Mouse (Mus musculus) stomach, embryonic 15.5 days (tissue): ENCODE measurements around the gene Gm10192. TPM values are rescaled to one million over a fixed set of nuclear protein-coding genes. Genes with fewer than 3 reads are reported as not detected.
"Not testable (repeated sequence)": the region's sequence is repeated elsewhere in the genome, so short reads cannot be mapped to it uniquely, and the experiment has no call there.

Experiments used
- ATAC-seq: fragments of 200-750 bp; cut with Nextera tagmentation; 2 replicates; pipeline ENCODE4 v1.8.0; 2017; ENCODE audit warnings: low read depth, moderate number of reproducible peaks, moderate TSS enrichment; ENCODE audit not compliant: insufficient read depth, low FRiP score
- H3K27ac ChIP-seq: fragments of 300-500 bp; sonication (generic); 2 replicates; pipeline ENCODE4 v1.5.1; 2015; ENCODE audit warnings: mild to moderate bottlenecking, inconsistent platforms
- H3K27me3 ChIP-seq: fragments of 300-500 bp; sonication (generic); replicated peaks from 2 replicates; pipeline ENCODE4 v1.6.1; 2015; ENCODE audit warnings: inconsistent platforms
- H3K36me3 ChIP-seq: fragments of 300-500 bp; sonication (generic); 2 replicates; pipeline ENCODE4 v1.6.1; 2015; ENCODE audit warnings: inconsistent platforms
- H3K4me1 ChIP-seq: fragments of 300-500 bp; sonication (generic); 2 replicates; pipeline ENCODE4 v1.6.1; 2015; ENCODE audit warnings: inconsistent platforms
- H3K4me2 ChIP-seq: fragments of 300-500 bp; sonication (generic); 2 replicates; pipeline ENCODE4 v1.6.1; 2015; ENCODE audit warnings: mild to moderate bottlenecking, inconsistent platforms
- H3K4me3 ChIP-seq: fragments of 300-500 bp; sonication (generic); replicated peaks from 2 replicates; pipeline ENCODE4 v1.5.1; 2015; ENCODE audit warnings: inconsistent platforms
- H3K9ac ChIP-seq: fragments of 300-500 bp; sonication (generic); 2 replicates; pipeline ENCODE4 v1.6.1; 2015; ENCODE audit warnings: inconsistent platforms
- H3K9me3 ChIP-seq: fragments of 300-500 bp; sonication (generic); 2 replicates; pipeline ENCODE4 v1.6.1; 2016; ENCODE audit warnings: inconsistent platforms
- WGBS: fragments of 180-500 bp; shearing (Covaris S2); methylation state at CpG from one replicate; pipeline ENCODE4 v1.1.7; 2015; 5-methylcytosine and 5-hydroxymethylcytosine counted together
- polyA plus RNA-seq: library from polyadenylated mRNA; unstranded; fragments of >200 nt; fragmentation: Nextera tagmentation; extraction: Ambion mirVana; gene quantifications from 2 replicates; pipeline ENCODE4 v1.2.1, GENCODE M21; 2015

The Gm10192 gene
- not detected in 2 replicates for polyA plus RNA-seq

DNA sequence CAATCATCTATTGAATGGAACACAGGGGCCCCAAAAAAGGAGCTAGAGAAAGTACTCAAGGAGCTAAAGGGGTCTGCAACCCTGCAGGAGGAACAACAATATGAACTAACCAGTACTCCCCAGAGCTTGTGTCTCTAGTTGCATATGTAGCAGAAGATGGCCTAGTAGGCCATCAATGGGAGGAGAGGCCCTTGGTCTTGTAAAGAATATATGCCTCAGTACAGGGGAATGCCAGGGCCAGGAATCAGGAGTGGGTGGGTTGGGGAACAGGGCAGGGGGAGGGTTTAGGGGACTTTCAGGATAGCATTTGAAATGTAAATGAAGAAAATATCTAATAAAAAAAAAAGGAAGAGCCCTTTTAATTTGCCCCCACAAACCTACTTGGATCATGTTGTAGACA lies at the start of gene Gm10192:
Gm10192 (minus strand) TSS at position 101 of the 400 bp plus-strand sequence.
- H3K9me3 ChIP-seq, H3K4me3 ChIP-seq, H3K27me3 ChIP-seq, H3K9ac ChIP-seq, H3K27ac ChIP-seq, H3K4me2 ChIP-seq, H3K36me3 ChIP-seq, H3K4me1 ChIP-seq, ATAC-seq: not testable (repeated sequence)

DNA sequence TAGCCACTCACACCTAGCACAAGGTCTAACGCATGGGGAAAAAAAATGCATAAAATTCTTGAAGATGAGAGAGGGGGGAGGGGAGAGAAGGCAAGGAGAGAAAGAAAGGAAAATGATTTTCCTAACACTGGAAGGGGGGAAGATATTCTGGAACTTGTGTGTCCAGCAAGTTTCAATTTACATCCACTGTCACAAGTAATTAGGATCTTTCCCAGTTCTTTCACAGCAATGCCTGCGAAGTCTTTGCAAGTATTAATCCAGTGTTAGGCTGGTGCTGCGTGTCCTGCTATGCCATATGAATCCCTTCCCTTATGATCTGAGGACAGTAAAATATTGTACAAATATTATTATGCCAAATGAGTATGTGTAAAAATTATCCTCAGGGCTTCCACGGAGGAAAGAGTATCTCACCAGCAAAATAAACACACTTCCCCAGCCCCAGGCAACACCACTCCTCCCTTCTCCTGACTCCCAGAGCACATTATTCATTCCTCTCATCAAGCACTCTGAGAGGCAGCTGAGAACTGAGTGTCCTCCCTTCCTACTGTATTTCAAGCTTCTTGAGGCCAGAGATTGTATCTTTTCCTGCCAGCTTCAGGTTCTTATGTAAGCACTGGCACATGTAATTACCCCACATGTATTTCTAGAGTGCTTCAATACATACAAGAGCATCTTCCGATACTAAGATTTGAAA lies 47.6 kb upstream of the Gm10192 start:
- H3K4me1 ChIP-seq: no peaks in the 10 kb centered on the region
- 34% methylated on average over 5 of the region's 5 CpGs for WGBS
- no peak for ATAC-seq
- H3K4me3 ChIP-seq: no peak overlapping the region
- H3K9ac ChIP-seq: no peak overlapping the region
- no peak overlapping the region for H3K4me2 ChIP-seq
- no peaks in the 10 kb centered on the region for H3K36me3 ChIP-seq
- H3K27me3 ChIP-seq: no peaks in the 10 kb centered on the region
- no peaks in the 10 kb centered on the region for H3K9me3 ChIP-seq
- no peak overlapping the region for H3K27ac ChIP-seq

DNA sequence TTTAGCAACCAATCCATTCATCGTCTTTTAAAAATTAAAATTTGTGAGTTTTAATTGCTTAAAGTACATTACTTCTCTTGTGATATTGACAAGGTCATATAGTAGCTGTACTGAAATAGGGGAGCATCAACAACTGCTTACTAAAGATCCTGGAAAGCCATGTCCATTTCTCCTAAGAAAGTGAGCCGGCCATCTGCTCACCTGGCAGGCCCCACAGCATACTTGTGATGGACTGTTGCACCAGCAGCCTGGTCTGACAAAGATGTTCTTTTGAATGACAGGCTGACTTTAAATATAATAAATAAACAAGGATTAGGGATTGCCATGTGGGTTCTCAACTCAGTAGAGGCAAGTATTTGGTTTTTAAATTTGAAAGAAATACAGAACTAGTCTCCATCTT lies 36.7 kb upstream of the Gm10192 start:
- H3K27ac ChIP-seq: no peak overlapping the region
- no peaks in the 10 kb centered on the region for H3K4me1 ChIP-seq
- no peak overlapping the region for H3K9ac ChIP-seq
- no peak for ATAC-seq
- no peaks in the 10 kb centered on the region for H3K9me3 ChIP-seq
- no peak overlapping the region for H3K4me2 ChIP-seq
- H3K27me3 ChIP-seq: no peaks in the 10 kb centered on the region
- no peaks in the 10 kb centered on the region for H3K36me3 ChIP-seq
- 87% methylated on average over 2 of the region's 2 CpGs for WGBS
- no peak overlapping the region for H3K4me3 ChIP-seq

DNA sequence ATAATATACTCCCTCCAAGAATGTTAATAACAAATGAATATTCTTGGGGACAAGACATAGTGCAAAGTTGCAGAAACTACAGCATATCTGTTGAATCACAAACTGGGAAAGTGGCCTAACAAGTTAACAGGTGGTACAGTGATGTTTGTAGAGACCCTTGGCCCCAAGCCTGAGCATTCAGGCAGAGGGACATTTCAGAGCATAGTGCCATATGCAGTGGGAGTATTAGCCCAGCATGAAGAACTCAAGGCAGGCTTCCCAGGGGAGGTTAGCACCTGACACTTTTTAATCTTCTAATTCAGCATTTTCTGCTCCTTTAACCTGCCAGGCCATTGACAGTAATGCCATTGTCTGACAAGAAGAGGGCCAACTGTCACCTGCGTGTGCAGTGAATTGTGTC lies 34.9 kb upstream of the Gm10192 start:
- Histone ChIP-seq H3K9me3 (no peaks in the 10 kb centered on the region), H3K4me3 (no peak overlapping the region), H3K4me1 (no peaks in the 10 kb centered on the region), H3K4me2 (no peak overlapping the region), H3K9ac (no peak overlapping the region), H3K27ac (no peak overlapping the region), H3K36me3 (no peaks in the 10 kb centered on the region), H3K27me3 (no peaks in the 10 kb centered on the region)
- no peak for ATAC-seq
- WGBS: 82% methylated on average over 1 of the region's 1 CpGs

DNA sequence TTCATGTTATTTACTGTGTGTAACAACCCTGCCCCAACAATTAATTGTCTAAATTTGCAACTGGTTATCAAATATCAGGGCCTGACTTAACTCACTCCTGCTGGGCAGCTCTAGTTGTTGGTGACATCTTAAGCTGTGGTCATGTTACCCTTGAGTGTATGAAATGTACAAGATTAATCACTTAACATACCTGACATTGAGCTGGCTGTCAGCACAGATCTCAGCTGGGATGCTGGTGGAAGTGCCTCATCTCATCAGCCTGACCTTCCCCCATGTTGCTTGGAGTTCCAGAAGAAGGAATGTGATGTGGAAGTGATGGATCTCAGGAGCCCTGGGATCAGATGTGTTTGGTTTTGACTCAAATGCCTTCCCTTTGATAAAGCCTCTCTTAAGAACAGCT lies 29.5 kb upstream of the Gm10192 start:
- Histone ChIP-seq H3K27me3 (no peaks in the 10 kb centered on the region), H3K36me3 (no peaks in the 10 kb centered on the region), H3K27ac (no peak overlapping the region), H3K9ac (no peak overlapping the region), H3K4me2 (no peak overlapping the region), H3K4me1 (no peaks in the 10 kb centered on the region), H3K4me3 (no peak overlapping the region), H3K9me3 (no peaks in the 10 kb centered on the region)
- ATAC-seq: no peak

DNA sequence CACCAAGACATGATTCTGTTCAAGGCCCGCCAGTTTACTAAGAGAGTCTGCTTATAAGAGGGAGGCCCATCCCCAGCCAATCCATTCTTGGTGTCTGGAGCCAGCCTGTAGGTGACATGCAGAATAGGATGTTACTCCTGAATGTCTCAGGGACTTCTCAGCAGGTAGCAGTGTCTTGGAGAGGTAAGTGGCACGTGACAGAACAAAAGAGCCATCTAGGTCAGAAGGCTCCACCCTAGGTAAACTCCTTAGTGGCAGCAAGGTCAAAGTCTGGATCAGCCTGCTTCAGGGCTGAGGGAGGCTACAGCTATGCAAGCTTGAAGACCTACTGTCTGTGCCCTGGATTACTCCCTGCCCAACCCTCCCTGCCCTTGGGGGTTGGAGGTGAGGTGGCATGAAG lies 20.0 kb upstream of the Gm10192 start:
- not testable (repeated sequence) for ATAC-seq, H3K9ac ChIP-seq
- 45% methylated on average over 2 of the region's 2 CpGs for WGBS

DNA sequence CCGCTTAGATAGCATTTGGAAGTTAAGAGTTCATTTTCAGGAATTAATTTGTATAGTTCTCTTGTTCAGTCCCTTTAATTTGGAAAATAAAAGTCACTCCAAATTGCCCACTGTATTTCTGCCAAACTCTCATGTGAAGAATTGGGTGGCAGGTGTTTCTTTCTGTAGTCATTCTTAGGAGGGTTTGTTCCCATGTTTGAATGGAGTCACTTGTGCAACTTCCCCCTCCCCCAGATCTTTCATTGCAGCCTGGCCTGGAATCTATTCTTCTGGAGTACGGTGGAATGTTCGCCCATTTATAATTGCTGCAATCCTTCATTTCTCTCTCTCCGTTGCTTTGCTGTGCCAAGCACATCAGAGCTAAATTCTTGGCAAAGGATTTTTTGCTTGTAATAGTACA lies 10.2 kb upstream of the Gm10192 start:
- no peak overlapping the region for H3K27ac ChIP-seq
- no peak for ATAC-seq
- 42% methylated on average over 4 of the region's 4 CpGs for WGBS

More for the DNA sequence above, 20.0 kb upstream of the Gm10192 start:
- not testable (repeated sequence) for H3K4me1 ChIP-seq, H3K4me3 ChIP-seq, H3K9me3 ChIP-seq, H3K4me2 ChIP-seq, H3K27ac ChIP-seq, H3K36me3 ChIP-seq, H3K27me3 ChIP-seq

DNA sequence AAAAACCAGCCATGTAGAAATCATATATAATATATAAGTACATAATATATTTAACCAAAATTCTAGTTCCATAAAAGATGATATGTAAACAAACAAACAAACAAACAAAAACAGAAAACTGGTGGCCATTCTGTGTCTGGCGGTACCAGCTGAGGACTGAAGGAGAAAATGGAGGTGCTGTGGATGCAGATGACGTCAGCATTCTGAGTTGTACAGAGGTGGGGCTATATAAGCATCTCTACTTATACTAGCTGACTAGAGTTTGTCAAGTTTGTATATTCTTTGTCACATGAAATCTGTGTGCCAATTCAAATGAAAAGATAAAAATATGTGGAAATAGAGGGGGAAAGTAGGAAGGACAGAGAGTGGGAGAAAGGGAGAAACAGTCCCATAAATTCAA lies 9.6 kb upstream of the Gm10192 start:
- Histone ChIP-seq H3K4me1 (no peaks in the 10 kb centered on the region), H3K9ac (no peak overlapping the region), H3K27ac (no peak overlapping the region), H3K27me3 (no peaks in the 10 kb centered on the region), H3K4me2 (no peak overlapping the region), H3K9me3 (no peaks in the 10 kb centered on the region), H3K36me3 (no peaks in the 10 kb centered on the region), H3K4me3 (no peak overlapping the region)
- WGBS: 77% methylated on average over 2 of the region's 2 CpGs
- no peak for ATAC-seq

More for the DNA sequence above, 10.2 kb upstream of the Gm10192 start:
- no peak overlapping the region for H3K9ac ChIP-seq
- no peaks in the 10 kb centered on the region for H3K9me3 ChIP-seq
- no peaks in the 10 kb centered on the region for H3K4me1 ChIP-seq
- H3K27me3 ChIP-seq: no peaks in the 10 kb centered on the region
- H3K4me2 ChIP-seq: no peak overlapping the region
- H3K36me3 ChIP-seq: no peaks in the 10 kb centered on the region
- no peak overlapping the region for H3K4me3 ChIP-seq

DNA sequence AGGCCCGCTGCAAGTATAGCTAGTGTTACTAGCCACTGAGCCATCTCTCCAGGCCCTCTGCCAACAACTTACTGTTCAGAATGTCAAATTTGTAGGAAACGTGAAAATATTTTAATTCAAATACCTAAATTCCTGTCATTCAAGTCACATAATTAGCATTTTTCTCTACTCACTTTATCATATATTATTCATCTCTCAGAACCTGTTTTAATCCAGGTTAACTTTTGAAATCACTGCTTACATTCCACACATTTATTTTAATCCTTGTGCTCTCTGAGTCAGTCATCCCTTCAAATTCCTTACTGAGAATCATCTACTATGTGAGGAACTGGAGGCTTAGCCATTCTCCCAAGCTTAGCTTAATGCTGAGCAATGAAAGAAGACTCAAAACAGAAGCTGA lies 2.6 kb downstream of the Gm10192 start:
- no peak overlapping the region for H3K4me2 ChIP-seq
- no peaks in the 10 kb centered on the region for H3K27me3 ChIP-seq
- no peaks in the 10 kb centered on the region for H3K9me3 ChIP-seq
- H3K27ac ChIP-seq: no peak overlapping the region
- H3K4me1 ChIP-seq: no peaks in the 10 kb centered on the region
- 77% methylated on average over 2 of the region's 2 CpGs for WGBS
- H3K36me3 ChIP-seq: no peaks in the 10 kb centered on the region
- ATAC-seq: no peak
- no peak overlapping the region for H3K9ac ChIP-seq
- H3K4me3 ChIP-seq: no peak overlapping the region

DNA sequence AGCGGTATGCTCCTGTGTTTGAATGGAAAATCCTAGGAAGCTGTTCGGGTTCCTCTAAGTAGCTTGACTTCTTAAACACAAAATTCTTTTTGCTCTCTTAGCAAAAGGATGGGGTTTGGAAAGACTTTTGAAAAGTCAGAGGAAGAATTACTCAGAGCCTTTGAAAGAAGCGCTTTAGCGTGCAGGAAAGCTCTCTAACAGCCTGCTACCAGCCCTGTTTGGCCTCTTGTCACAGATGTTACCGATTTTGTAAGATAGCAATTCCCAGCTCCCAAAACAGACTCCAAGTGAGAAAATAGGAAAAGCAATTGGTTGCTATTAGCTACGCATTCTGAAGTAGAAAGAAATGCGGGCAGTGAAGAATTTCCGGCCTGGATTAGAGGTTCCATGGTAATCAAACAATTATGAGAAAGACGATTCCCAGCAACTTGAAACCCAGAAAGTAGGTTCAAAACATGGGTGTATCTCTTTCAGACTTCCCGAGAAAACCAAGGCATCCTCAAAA lies 26.1 kb downstream of the Gm10192 start:
- no peak for ATAC-seq
- no peaks in the 10 kb centered on the region for H3K36me3 ChIP-seq
- no peaks in the 10 kb centered on the region for H3K4me1 ChIP-seq
- no peak overlapping the region for H3K4me2 ChIP-seq
- H3K27ac ChIP-seq: no peak overlapping the region
- no peak overlapping the region for H3K9ac ChIP-seq
- H3K9me3 ChIP-seq: no peaks in the 10 kb centered on the region
- H3K4me3 ChIP-seq: no peak overlapping the region
- WGBS: 69% methylated on average over 10 of the region's 10 CpGs
- no peaks in the 10 kb centered on the region for H3K27me3 ChIP-seq

DNA sequence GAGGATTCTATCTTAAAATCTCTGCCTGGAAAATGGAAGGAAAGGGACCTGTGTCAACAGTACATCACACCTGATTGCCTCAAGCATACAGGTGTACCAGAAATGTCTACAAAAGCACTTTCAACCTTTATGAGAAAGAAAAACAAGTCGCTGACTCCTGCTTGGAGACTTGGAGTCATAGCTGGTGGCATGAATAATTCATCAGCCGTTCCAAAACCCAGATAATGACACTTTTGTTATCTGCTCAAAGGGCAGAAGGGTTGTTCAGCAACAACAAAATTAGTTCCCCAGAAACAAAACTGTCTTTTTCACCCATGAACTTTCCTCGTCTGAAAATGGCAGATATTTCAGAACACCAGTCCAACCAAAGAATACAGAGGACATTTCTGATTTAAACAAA lies 26.9 kb downstream of the Gm10192 start:
- H3K9me3 ChIP-seq: no peaks in the 10 kb centered on the region
- ATAC-seq: no peak
- H3K27me3 ChIP-seq: no peaks in the 10 kb centered on the region
- H3K4me1 ChIP-seq: no peaks in the 10 kb centered on the region
- H3K9ac ChIP-seq: no peak overlapping the region
- no peaks in the 10 kb centered on the region for H3K36me3 ChIP-seq
- 64% methylated on average over 3 of the region's 3 CpGs for WGBS
- H3K27ac ChIP-seq: no peak overlapping the region
- no peak overlapping the region for H3K4me2 ChIP-seq
- no peak overlapping the region for H3K4me3 ChIP-seq

DNA sequence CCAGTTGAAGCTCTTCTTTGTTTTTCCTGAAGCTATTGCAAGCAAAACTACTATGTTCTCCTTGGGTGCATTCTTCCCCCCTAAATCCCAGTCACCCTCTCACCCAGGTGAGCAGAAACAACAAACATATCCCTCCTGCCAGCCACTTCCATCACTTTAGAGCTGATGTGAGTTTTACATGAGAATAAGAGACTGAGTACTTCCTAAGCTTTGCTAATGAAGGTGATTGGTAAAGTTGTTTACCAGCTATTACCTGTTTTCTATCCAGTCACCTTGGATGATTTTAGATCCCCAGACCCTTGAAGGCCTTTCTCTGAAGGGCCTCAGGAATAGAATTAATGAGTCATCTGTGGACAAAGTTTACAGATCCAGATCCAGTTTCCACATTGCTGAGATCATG lies 29.4 kb downstream of the Gm10192 start:
- Histone ChIP-seq H3K27ac (no peak overlapping the region), H3K4me2 (no peak overlapping the region), H3K36me3 (no peaks in the 10 kb centered on the region), H3K4me3 (no peak overlapping the region), H3K4me1 (no peaks in the 10 kb centered on the region), H3K27me3 (no peaks in the 10 kb centered on the region), H3K9ac (no peak overlapping the region), H3K9me3 (no peaks in the 10 kb centered on the region)
- ATAC-seq: no peak

DNA sequence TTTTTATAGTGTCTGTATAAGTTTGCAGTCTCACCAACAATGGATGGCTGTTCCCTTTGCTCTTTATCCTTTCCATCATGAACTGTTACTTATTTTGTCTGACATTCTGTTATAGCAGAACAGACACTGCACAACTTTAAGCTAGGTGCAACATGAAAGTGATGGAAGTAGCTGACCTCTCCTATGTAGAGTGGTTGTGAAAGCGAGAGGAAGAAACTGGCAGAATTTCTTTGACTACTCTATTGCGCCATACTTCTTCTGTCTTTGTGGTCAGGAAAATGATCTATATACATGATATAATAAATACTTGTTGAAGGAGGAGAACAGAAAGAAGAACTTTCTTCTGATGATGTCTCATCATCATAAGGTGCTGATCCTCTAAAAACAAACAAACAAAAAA lies 40.5 kb downstream of the Gm10192 start:
- Histone ChIP-seq H3K4me2 (no peak overlapping the region), H3K9me3 (no peaks in the 10 kb centered on the region), H3K9ac (no peak overlapping the region), H3K4me3 (no peak overlapping the region), H3K27me3 (no peaks in the 10 kb centered on the region), H3K36me3 (no peaks in the 10 kb centered on the region), H3K27ac (no peak overlapping the region), H3K4me1 (no peaks in the 10 kb centered on the region)
- ATAC-seq: no peak
- WGBS: 94% methylated on average over 2 of the region's 2 CpGs
